Mouse (Mus musculus) G1E (cell line): ENCODE measurements around the gene Hpse2.

Source experiments
- CTCF ChIP-seq: IDR thresholded peaks from 2 replicates; pipeline ENCODE4 v1.5.1; 2012; ENCODE audit warnings: low read depth, low read length, inconsistent platforms, mixed read lengths
- GATA1 ChIP-seq: IDR thresholded peaks from 2 replicates; pipeline ENCODE4 v1.6.1; 2012; ENCODE audit warnings: borderline replicate concordance, low read length, inconsistent platforms, mixed read lengths
- POLR2AphosphoS5 ChIP-seq: IDR thresholded peaks from 2 replicates; pipeline ENCODE4 v1.6.1; 2012; ENCODE audit warnings: low read depth, low read length, inconsistent platforms; ENCODE audit not compliant: insufficient replicate concordance
- TAL1 ChIP-seq: conservative IDR thresholded peaks from 2 replicates; pipeline ENCODE4 v1.6.1; 2012; ENCODE audit warnings: low read depth, low read length, inconsistent platforms, mixed read lengths

GRCm38 (mm10) chr19:42891599-42891998 is 496.6 kb downstream of the Hpse2 start:
- TF ChIP-seq CTCF (no peak), TAL1 (no peak), GATA1 (no peak), POLR2AphosphoS5 (no peak)
